Mouse (Mus musculus) frontal cortex, postnatal 10 days (tissue): ENCODE measurements at regions not wholly inside any gene's neighbourhood (a gene's known extent, or its start where the extent isn't known, plus 50 kb on each side); places are given as distances from the start of the nearest gene placed in this dataset.

Experiments
- DNase-seq, 2 experiments: peaks; one replicate each; pipeline ENCODE4 v3.0.0; 2022; ENCODE audit warnings: low spot score in 2 of 2, mixed read lengths in 1 of 2

DNA sequence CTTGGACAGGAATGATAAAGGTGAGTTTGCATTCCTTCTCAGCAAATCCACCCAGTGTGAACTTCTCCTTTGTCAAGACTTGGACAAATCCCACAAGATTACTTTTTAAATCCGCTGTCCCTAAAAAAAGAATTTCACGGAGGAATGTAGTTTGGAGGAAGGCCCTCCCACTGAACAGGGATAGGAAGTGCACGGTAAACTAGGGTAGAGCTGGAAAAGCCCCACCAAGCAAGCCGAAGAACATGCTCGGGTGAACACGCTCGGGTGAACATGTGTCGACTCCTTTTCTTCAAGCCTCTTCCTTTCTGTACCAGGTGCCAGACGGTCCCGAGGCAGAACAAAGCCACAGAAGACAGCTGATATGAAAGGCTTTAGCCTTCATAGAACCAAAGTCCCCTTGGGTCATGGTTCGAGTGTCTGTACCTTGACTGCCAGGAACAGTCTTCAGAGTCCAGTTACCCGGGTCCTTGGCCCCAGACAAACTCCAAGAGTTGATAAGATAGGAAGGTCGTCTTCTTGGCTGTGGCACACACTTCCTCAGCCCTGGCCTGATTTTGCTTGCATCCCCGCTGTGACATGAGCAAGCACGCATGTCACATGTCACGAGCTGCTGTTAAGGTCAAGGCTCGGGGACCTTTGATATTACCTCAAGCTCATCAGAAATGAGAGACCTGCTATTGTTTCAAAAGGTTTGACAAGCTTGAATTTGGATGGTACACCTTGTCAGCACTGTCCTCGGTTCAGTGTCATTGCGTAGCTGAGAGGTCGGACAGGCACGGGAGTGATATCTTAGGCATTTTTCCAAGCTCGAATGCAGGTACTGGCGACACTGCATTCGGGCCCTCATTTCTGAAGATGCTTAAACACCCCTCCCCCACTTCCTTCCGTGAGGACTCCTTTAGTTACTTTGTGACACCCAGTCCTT lies 51.5 kb upstream of the Ryk start:
- no peak for DNase-seq

DNA sequence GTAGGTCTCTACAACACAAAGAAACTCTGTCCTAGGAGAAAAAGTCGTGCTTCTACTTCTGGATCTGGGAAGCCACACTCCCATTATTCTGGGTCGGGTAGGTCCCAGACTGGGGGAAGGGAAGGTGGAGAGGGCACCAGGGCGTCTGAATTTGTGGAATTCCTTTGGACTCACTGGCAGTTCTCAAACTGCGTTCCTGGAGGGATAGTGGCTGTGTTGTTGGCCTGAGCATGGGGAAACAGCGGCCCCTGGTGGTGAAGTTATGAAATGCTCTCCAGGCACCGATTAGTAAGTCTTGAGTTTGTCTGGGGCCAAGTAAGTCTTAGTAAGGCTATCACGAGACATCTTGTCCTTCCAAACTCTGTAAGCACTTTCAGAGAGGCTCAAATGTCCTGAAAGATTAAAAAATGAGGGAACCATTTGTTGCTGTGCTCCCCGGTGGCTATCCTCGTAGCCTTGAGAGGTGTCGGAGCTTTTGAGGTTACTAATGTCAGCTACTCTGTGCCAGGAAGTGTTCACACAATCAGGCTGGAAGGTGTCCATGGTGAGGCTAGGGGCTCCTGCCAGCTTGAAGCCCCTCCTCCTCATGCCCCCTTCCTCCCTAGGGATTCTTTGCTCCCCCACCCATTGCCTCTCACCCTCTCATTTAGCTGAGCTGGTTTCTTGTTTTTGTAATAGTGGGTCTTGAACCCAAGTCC lies 50.2 kb upstream of the Ryk start:
- peak; percentile 62 to 86 for DNase-seq
